Mouse (Mus musculus): Measurements from ENCODE around the gene Arhgap32. TPM values are rescaled to one million over a fixed set of nuclear protein-coding genes. Genes with fewer than 3 reads are reported as not detected.

The Arhgap32 gene
- polyA plus RNA-seq, 1 experiment from 2014 or later: 0.25 TPM

DNA sequence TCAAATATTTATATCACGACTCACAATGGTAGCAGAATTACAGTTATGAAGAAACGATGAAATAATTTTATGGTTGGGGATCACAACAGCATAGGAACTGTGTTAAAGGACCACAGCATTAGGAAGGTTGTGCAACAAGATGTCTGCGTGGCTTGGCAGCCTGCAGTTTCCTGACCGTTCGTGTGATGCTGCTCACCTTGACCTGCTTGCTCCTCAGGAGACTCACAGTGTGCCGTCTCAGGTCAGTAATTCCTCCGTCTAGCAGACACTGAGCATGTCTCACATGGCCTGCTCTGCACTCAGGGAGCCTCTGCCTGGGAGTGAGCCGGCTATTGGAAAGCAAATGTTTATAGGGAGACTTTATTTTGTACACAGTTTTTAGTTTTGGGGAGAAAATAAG, 54.8 kb downstream of the Arhgap32 start:
- WGBS (ENCODE audit: insufficient replicate concordance): 81% methylated on average over 8 of the region's 8 CpGs

DNA sequence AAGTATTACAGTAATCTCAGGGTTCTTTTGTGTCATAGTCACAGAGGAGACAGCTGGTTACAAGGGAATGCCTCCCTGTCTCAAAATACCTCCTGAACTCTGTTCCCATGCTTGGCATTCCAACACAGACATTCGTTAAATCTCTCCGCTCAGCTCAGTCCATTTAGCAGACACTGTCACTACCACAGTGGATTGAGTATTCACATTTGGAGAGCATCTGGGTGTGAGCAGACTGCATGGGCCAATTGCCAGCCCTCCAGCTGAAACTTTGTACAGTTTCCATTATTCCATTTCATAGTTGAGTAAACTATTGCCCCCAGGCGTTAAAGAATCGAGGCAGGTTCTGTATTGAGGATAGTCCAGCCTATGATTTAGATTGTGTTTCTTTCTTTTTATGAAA, 60.7 kb downstream of the Arhgap32 start:
- no peak overlapping the region for H3K9ac ChIP-seq (replicated peaks)
- H3K27ac ChIP-seq (ENCODE audit: low read depth): no peak overlapping the region
- 74% methylated on average over 4 of the region's 4 CpGs for WGBS (ENCODE audit: insufficient replicate concordance)
- no peak overlapping the region for H3K4me2 ChIP-seq (ENCODE audit: low read depth, low read length)
- H3K36me3 ChIP-seq (replicated peaks; ENCODE audit: insufficient read depth, low read length): no peaks in the 10 kb centered on the region
- H3K4me3 ChIP-seq (ENCODE audit: low read depth, low read length): no peak overlapping the region
- no peaks in the 10 kb centered on the region for H3K27me3 ChIP-seq (ENCODE audit: insufficient read depth, low read length)
- H3K9me3 ChIP-seq (ENCODE audit: low read length): no peaks in the 10 kb centered on the region
- TF ChIP-seq CTCF (IDR thresholded peaks at IDR 0.05; ENCODE audit: low read depth): no peak
- DNase-seq (no peak), ATAC-seq (no peak)
- H3K4me1 ChIP-seq (ENCODE audit: insufficient read depth): no peaks in the 10 kb centered on the region

More for the DNA sequence above, 54.8 kb downstream of the Arhgap32 start:
- no peak overlapping the region for H3K27ac ChIP-seq (ENCODE audit: low read depth)
- no peaks in the 10 kb centered on the region for H3K27me3 ChIP-seq (ENCODE audit: insufficient read depth, low read length)
- no peaks in the 10 kb centered on the region for H3K36me3 ChIP-seq (replicated peaks; ENCODE audit: insufficient read depth, low read length)
- ATAC-seq (no peak), DNase-seq (no peak)
- TF ChIP-seq CTCF (IDR thresholded peaks at IDR 0.05; ENCODE audit: low read depth): no peak
- H3K9me3 ChIP-seq (ENCODE audit: low read length): no peaks in the 10 kb centered on the region
- H3K4me2 ChIP-seq (ENCODE audit: low read depth, low read length): no peak overlapping the region
- H3K4me1 ChIP-seq (ENCODE audit: insufficient read depth): no peaks in the 10 kb centered on the region
- H3K4me3 ChIP-seq (ENCODE audit: low read depth, low read length): no peak overlapping the region
- H3K9ac ChIP-seq (replicated peaks): no peak overlapping the region

DNA sequence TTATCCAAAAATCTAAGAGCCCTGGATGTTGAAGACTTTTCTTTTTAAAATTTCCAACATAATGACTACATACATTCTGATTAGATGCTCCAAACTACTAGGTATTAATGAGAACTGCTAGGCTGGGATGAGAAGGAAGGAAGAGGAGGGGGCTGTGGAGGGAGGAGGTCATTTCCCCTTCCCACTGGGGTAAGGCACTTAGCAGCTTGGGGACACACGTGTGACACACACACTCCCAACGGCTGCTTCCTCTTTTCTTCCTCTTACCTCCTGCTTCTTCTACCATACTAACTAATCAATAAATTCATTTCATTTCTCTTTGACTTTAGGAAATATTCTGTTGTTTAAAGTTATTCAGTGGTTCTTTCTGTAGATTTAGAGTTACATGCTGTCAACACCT, 65.2 kb downstream of the Arhgap32 start:
- H3K4me2 ChIP-seq (ENCODE audit: low read depth, low read length): no peak overlapping the region
- ATAC-seq: no peak
- peaks cover 2% of the 10 kb centered on the region; the same call in 1 of the 2 replicates for H3K36me3 ChIP-seq (replicated peaks; ENCODE audit: insufficient read depth, low read length)
- no peak overlapping the region for H3K27ac ChIP-seq (ENCODE audit: low read depth)
- H3K9ac ChIP-seq (replicated peaks): no peak overlapping the region
- no peak for TF ChIP-seq EP300 (IDR thresholded peaks at IDR 0.05; ENCODE audit: low read depth)
- no peak for TF ChIP-seq CTCF (IDR thresholded peaks at IDR 0.05; ENCODE audit: low read depth)
- no peaks in the 10 kb centered on the region for H3K27me3 ChIP-seq (ENCODE audit: insufficient read depth, low read length)
- H3K9me3 ChIP-seq (ENCODE audit: low read length): no peaks in the 10 kb centered on the region
- no peak for DNase-seq
- WGBS (ENCODE audit: insufficient replicate concordance): 19% methylated on average over 2 of the region's 2 CpGs
- H3K4me1 ChIP-seq (ENCODE audit: insufficient read depth): no peaks in the 10 kb centered on the region
- no peak overlapping the region for H3K4me3 ChIP-seq (ENCODE audit: low read depth, low read length)

DNA sequence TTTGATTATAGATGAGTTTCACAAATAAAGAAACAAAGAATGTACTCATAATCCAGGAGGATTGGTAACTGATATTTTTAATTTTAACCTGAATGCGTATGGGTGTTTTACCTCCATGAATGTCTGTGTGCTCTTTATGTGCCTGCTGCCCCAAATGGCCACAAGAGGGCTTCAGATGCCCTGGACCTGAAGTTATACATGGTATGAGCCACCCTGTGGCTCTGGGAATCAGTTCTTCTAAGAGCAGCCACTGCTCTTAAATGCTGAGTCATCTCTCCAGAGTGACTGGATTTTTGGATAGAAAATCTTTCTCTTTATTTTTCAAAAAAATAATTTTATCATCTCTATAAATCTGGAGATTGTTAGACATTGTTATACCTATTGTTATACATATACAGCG, 70.6 kb downstream of the Arhgap32 start:
- Histone ChIP-seq H3K4me3 (ENCODE audit: low read depth, low read length) (no peak overlapping the region), H3K9me3 (ENCODE audit: low read length) (no peaks in the 10 kb centered on the region), H3K36me3 (replicated peaks; ENCODE audit: insufficient read depth, low read length) (peaks cover 2% of the 10 kb centered on the region; the same call in 1 of the 2 replicates), H3K27ac (ENCODE audit: low read depth) (no peak overlapping the region), H3K27me3 (ENCODE audit: insufficient read depth, low read length) (no peaks in the 10 kb centered on the region), H3K9ac (replicated peaks) (no peak overlapping the region), H3K4me1 (ENCODE audit: insufficient read depth) (no peaks in the 10 kb centered on the region), H3K4me2 (ENCODE audit: low read depth, low read length) (no peak overlapping the region)
- peak; percentile 53 for TF ChIP-seq CTCF (IDR thresholded peaks at IDR 0.05; ENCODE audit: low read depth)
- TF ChIP-seq EP300 (IDR thresholded peaks at IDR 0.05; ENCODE audit: low read depth): no peak
- DNase-seq: no peak
- no peak for ATAC-seq
- WGBS (ENCODE audit: insufficient replicate concordance): 93% methylated on average over 2 of the region's 2 CpGs

- H3K4me2 ChIP-seq (ENCODE audit: low read depth, low read length): no peak overlapping the region
- no peaks in the 10 kb centered on the region for H3K27me3 ChIP-seq (ENCODE audit: insufficient read depth, low read length)
- no peak overlapping the region for H3K4me3 ChIP-seq (ENCODE audit: low read depth, low read length)
- H3K36me3 ChIP-seq (replicated peaks; ENCODE audit: insufficient read depth, low read length): no peaks in the 10 kb centered on the region
- no peaks in the 10 kb centered on the region for H3K9me3 ChIP-seq (ENCODE audit: low read length)
- no peaks in the 10 kb centered on the region for H3K4me1 ChIP-seq (ENCODE audit: insufficient read depth)
- H3K27ac ChIP-seq (ENCODE audit: low read depth): no peak overlapping the region
- TF ChIP-seq EP300 (IDR thresholded peaks at IDR 0.05; ENCODE audit: low read depth) (no peak), CTCF (IDR thresholded peaks at IDR 0.05; ENCODE audit: low read depth) (no peak)
- ATAC-seq (no peak), DNase-seq (no peak)
- 78% methylated on average over 5 of the region's 5 CpGs for WGBS (ENCODE audit: insufficient replicate concordance)
- no peak overlapping the region for H3K9ac ChIP-seq (replicated peaks)
These were observed 76.5 kb downstream of the Arhgap32 start for GRCm38 (mm10) chr9:32192295-32193073.

- no peak for DNase-seq
- no peak for TF ChIP-seq EP300 (IDR thresholded peaks at IDR 0.05; ENCODE audit: low read depth)
- no peak for TF ChIP-seq CTCF (IDR thresholded peaks at IDR 0.05; ENCODE audit: low read depth)
- H3K4me1 ChIP-seq (ENCODE audit: insufficient read depth): no peaks in the 10 kb centered on the region
- H3K27ac ChIP-seq (ENCODE audit: low read depth): no peak overlapping the region
- H3K4me2 ChIP-seq (ENCODE audit: low read depth, low read length): no peak overlapping the region
- no peaks in the 10 kb centered on the region for H3K36me3 ChIP-seq (replicated peaks; ENCODE audit: insufficient read depth, low read length)
- H3K9me3 ChIP-seq (ENCODE audit: low read length): no peaks in the 10 kb centered on the region
- H3K9ac ChIP-seq (replicated peaks): no peak overlapping the region
- WGBS (ENCODE audit: insufficient replicate concordance): 56% methylated on average over 7 of the region's 7 CpGs
- no peak for ATAC-seq
- H3K4me3 ChIP-seq (ENCODE audit: low read depth, low read length): no peak overlapping the region
- no peaks in the 10 kb centered on the region for H3K27me3 ChIP-seq (ENCODE audit: insufficient read depth, low read length)
These were observed 88.6 kb downstream of the Arhgap32 start for GRCm38 (mm10) chr9:32204450-32204990.
